Mouse (Mus musculus): ENCODE data around the gene Os9. TPM values are rescaled to one million over a fixed set of nuclear protein-coding genes. Genes with fewer than 3 reads are reported as not detected.

Os9 gene
- polyA plus RNA-seq, 2 experiments = 22.9 to 25.0 TPM

DNA sequence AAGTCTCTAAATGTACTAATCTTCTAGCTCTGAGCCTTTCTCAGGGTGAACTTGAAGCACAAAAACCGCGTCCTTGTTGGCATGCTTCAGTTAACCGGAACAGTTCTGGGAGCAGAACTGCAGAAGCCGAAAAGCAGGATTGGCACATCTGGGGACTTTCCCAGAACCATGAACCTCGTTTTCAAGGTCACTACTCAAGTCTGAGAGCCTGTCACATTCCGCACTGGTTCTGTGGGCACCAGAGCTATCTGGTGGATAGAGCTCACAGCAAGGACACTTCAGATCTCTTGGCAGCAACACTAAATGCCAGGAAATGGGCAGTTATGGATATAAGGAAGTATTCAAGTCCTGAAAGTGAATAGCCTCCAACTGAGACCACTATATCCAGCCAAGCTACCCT, 26.2 kb upstream of the Os9 start:
- no peaks in the 10 kb centered on the region for H3K36me3 ChIP-seq (replicated peaks; ENCODE audit: control insufficient read depth, insufficient read depth, low read depth)
- H3K4me1 ChIP-seq (replicated peaks; ENCODE audit: control insufficient read depth in 2 of 2, insufficient read depth in 2 of 2, low read length in 1 of 2) = peaks cover 0 to 5% of the 10 kb centered on the region in 2 experiments; a peak in 1 of 4 replicates
- no peak overlapping the region for H3K9ac ChIP-seq (replicated peaks)
- H3K27ac ChIP-seq = no peak overlapping the region
- WGBS (ENCODE audit: insufficient replicate concordance) = 64% methylated on average over 6 of the region's 6 CpGs
- ATAC-seq (ENCODE audit: insufficient read depth) = no peak
- no peaks in the 10 kb centered on the region for H3K9me3 ChIP-seq (ENCODE audit: control insufficient read depth, low read length)
- no peak for TF ChIP-seq EP300 (IDR thresholded peaks at IDR 0.05; ENCODE audit: low read depth)
- TF ChIP-seq CTCF (IDR thresholded peaks at IDR 0.05; ENCODE audit: low read depth) = no peak
- H3K4me3 ChIP-seq (ENCODE audit: insufficient read depth in 1 of 2, low read depth in 2 of 2, low read length in 2 of 2) = no peak overlapping the region
- no peak for DNase-seq (ENCODE audit: low read depth in 3 of 3, low spot score in 3 of 3)
- H3K27me3 ChIP-seq (ENCODE audit: control insufficient read depth, insufficient read depth, low read length) = no peaks in the 10 kb centered on the region
- no peak overlapping the region for H3K4me2 ChIP-seq (ENCODE audit: low read depth)

- Histone ChIP-seq H3K27me3 (ENCODE audit: control insufficient read depth, insufficient read depth, low read length) (no peaks in the 10 kb centered on the region), H3K36me3 (replicated peaks; ENCODE audit: control insufficient read depth, insufficient read depth, low read depth) (no peaks in the 10 kb centered on the region), H3K27ac (no peak overlapping the region), H3K4me2 (ENCODE audit: low read depth) (no peak overlapping the region), H3K4me1 (replicated peaks; ENCODE audit: control insufficient read depth in 2 of 2, insufficient read depth in 2 of 2, low read length in 1 of 2) (0 out of 4 replicates have a peak, but pooled peaks cover 0 to 2% of the 10 kb centered on the region in 2 experiments), H3K9me3 (ENCODE audit: control insufficient read depth, low read length) (no peaks in the 10 kb centered on the region), H3K9ac (replicated peaks) (no peak overlapping the region), H3K4me3 (ENCODE audit: insufficient read depth in 1 of 2, low read depth in 2 of 2, low read length in 2 of 2) (no peak overlapping the region)
- WGBS (ENCODE audit: insufficient replicate concordance) = 67% methylated on average over 5 of the region's 5 CpGs
- TF ChIP-seq EP300 (IDR thresholded peaks at IDR 0.05; ENCODE audit: low read depth) (no peak), CTCF (IDR thresholded peaks at IDR 0.05; ENCODE audit: low read depth) (no peak)
- DNase-seq (ENCODE audit: low read depth in 3 of 3, low spot score in 3 of 3) (no peak), ATAC-seq (ENCODE audit: insufficient read depth) (no peak)
These were observed 24.4 kb upstream of the Os9 start for GRCm38 (mm10) chr10:127145303-127145702.

- 64% methylated on average over 7 of the region's 7 CpGs for WGBS (ENCODE audit: insufficient replicate concordance)
- no peaks in the 10 kb centered on the region for H3K27me3 ChIP-seq (ENCODE audit: control insufficient read depth, insufficient read depth, low read length)
- no peak overlapping the region for H3K27ac ChIP-seq
These were observed 23.6 kb upstream of the Os9 start for GRCm38 (mm10) chr10:127144536-127144935.

DNA sequence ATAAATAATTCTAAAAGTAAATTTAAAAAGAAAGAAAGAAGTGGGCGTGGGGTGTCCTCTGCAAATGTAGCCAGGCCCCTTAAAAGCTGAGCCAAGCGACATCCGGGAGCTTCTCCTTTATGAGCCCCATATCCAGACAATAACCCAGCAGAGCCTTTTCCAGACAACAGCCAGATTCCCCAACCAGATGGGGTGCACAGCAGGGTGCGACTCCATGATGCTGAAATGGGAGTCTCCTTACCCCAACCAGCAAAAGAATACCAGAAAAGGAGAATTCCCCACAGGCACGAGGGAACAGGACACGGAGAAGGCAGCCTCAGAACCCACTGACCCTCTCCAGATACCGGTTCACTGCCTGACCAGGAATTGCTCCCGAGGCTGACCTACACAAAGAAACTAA, 22.3 kb upstream of the Os9 start:
- DNase-seq (ENCODE audit: low read depth in 3 of 3, low spot score in 3 of 3) (no peak), ATAC-seq (ENCODE audit: insufficient read depth) (no peak)
- Histone ChIP-seq H3K9ac (replicated peaks) (no peak overlapping the region), H3K27ac (no peak overlapping the region), H3K9me3 (ENCODE audit: control insufficient read depth, low read length) (no peaks in the 10 kb centered on the region), H3K4me2 (ENCODE audit: low read depth) (no peak overlapping the region), H3K4me1 (replicated peaks; ENCODE audit: control insufficient read depth in 2 of 2, insufficient read depth in 2 of 2, low read length in 1 of 2) (peaks cover 0 to 10% of the 10 kb centered on the region in 2 experiments; a peak in 2 of 4 replicates), H3K4me3 (ENCODE audit: insufficient read depth in 1 of 2, low read depth in 2 of 2, low read length in 2 of 2) (no peak overlapping the region), H3K27me3 (ENCODE audit: control insufficient read depth, insufficient read depth, low read length) (no peaks in the 10 kb centered on the region), H3K36me3 (replicated peaks; ENCODE audit: control insufficient read depth, insufficient read depth, low read depth) (no peaks in the 10 kb centered on the region)
- TF ChIP-seq CTCF (IDR thresholded peaks at IDR 0.05; ENCODE audit: low read depth) = no peak
- no peak for TF ChIP-seq EP300 (IDR thresholded peaks at IDR 0.05; ENCODE audit: low read depth)
- WGBS (ENCODE audit: insufficient replicate concordance) = 73% methylated on average over 8 of the region's 8 CpGs

More at GRCm38 (mm10) chr10:127144536-127144935, 23.6 kb upstream of the Os9 start:
- Histone ChIP-seq H3K9ac (replicated peaks) (no peak overlapping the region), H3K9me3 (ENCODE audit: control insufficient read depth, low read length) (no peaks in the 10 kb centered on the region), H3K36me3 (replicated peaks; ENCODE audit: control insufficient read depth, insufficient read depth, low read depth) (no peaks in the 10 kb centered on the region), H3K4me3 (ENCODE audit: insufficient read depth in 1 of 2, low read depth in 2 of 2, low read length in 2 of 2) (no peak overlapping the region), H3K4me2 (ENCODE audit: low read depth) (no peak overlapping the region), H3K4me1 (replicated peaks; ENCODE audit: control insufficient read depth in 2 of 2, insufficient read depth in 2 of 2, low read length in 1 of 2) (0 out of 4 replicates have a peak, but pooled peaks cover 0 to 2% of the 10 kb centered on the region in 2 experiments)
- TF ChIP-seq CTCF (IDR thresholded peaks at IDR 0.05; ENCODE audit: low read depth) (no peak), EP300 (IDR thresholded peaks at IDR 0.05; ENCODE audit: low read depth) (no peak)
- DNase-seq (ENCODE audit: low read depth in 3 of 3, low spot score in 3 of 3) (no peak), ATAC-seq (ENCODE audit: insufficient read depth) (no peak)

DNA sequence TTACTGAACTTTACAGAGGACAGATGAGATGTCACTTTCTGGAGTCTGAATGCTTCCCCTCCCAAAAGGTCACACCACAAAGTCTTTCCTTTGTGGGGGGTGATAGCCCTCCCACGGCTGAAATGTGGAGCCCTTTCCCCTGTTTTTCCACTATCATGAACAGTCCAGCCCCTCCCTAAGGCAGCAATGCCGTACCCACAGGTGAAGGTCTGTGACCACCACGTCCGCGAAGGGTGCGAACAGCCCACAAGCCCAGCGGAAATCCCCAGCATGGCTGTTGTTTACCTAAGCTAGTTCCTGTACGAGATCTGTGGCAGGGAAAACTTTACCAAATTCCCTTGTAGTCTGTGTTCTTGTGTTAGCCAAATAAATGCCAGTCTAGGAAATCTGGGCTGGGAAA, 20.6 kb upstream of the Os9 start:
- H3K4me2 ChIP-seq (ENCODE audit: low read depth) = no peak overlapping the region
- H3K4me1 ChIP-seq (replicated peaks; ENCODE audit: control insufficient read depth in 2 of 2, insufficient read depth in 2 of 2, low read length in 1 of 2) = peaks cover 2 to 23% of the 10 kb centered on the region in 2 experiments
- no peak overlapping the region for H3K27ac ChIP-seq
- no peak for ATAC-seq (ENCODE audit: insufficient read depth)
- no peak overlapping the region for H3K9ac ChIP-seq (replicated peaks)
- H3K4me3 ChIP-seq (ENCODE audit: insufficient read depth in 1 of 2, low read depth in 2 of 2, low read length in 2 of 2) = no peak overlapping the region
- H3K36me3 ChIP-seq (replicated peaks; ENCODE audit: control insufficient read depth, insufficient read depth, low read depth) = no peaks in the 10 kb centered on the region
- H3K9me3 ChIP-seq (ENCODE audit: control insufficient read depth, low read length) = no peaks in the 10 kb centered on the region
- H3K27me3 ChIP-seq (ENCODE audit: control insufficient read depth, insufficient read depth, low read length) = no peaks in the 10 kb centered on the region
- DNase-seq (ENCODE audit: low read depth in 3 of 3, low spot score in 3 of 3) = no peak
- WGBS (ENCODE audit: insufficient replicate concordance) = 51% methylated on average over 8 of the region's 8 CpGs
- TF ChIP-seq EP300 (IDR thresholded peaks at IDR 0.05; ENCODE audit: low read depth) (no peak), CTCF (IDR thresholded peaks at IDR 0.05; ENCODE audit: low read depth) (no peak)

Data from liver, embryonic 14.5 days (tissue).